Mouse (Mus musculus) hindbrain, embryonic 15.5 days (tissue): Measurements from ENCODE around the gene Ncoa7. TPM values are rescaled to one million over a fixed set of nuclear protein-coding genes. Genes with fewer than 3 reads are reported as not detected.
"Not testable (repeated sequence)": the region's sequence is repeated elsewhere in the genome, so short reads cannot be mapped to it uniquely, and the experiment has no call there.

ENCODE experiments used
- ATAC-seq: fragments of 200-750 bp; cut with Nextera tagmentation; 2 replicates; pipeline ENCODE4 v1.8.0; 2017; ENCODE audit warnings: low read depth, moderate number of reproducible peaks, moderate TSS enrichment; ENCODE audit not compliant: low FRiP score
- H3K27ac ChIP-seq: fragments of 300-500 bp; sonication (generic); replicated peaks from 2 replicates; pipeline ENCODE4 v1.5.1; 2015; ENCODE audit warnings: mild to moderate bottlenecking, inconsistent platforms
- H3K27me3 ChIP-seq: fragments of 300-500 bp; sonication (generic); 2 replicates; pipeline ENCODE4 v1.6.1; 2015; ENCODE audit warnings: control low read depth, inconsistent platforms
- H3K36me3 ChIP-seq: fragments of 300-500 bp; sonication (generic); 2 replicates; pipeline ENCODE4 v1.6.1; 2015; ENCODE audit warnings: control low read depth, inconsistent platforms
- H3K4me1 ChIP-seq: fragments of 300-500 bp; sonication (generic); replicated peaks from 2 replicates; pipeline ENCODE4 v1.6.1; 2015; ENCODE audit warnings: control low read depth, inconsistent platforms
- H3K4me2 ChIP-seq: fragments of 300-500 bp; sonication (generic); 2 replicates; pipeline ENCODE4 v1.6.1; 2015; ENCODE audit warnings: moderate library complexity, mild to moderate bottlenecking, inconsistent platforms
- H3K4me3 ChIP-seq: fragments of 300-500 bp; sonication (generic); 2 replicates; pipeline ENCODE4 v1.5.1; 2015; ENCODE audit warnings: mild to moderate bottlenecking, inconsistent platforms
- H3K9ac ChIP-seq: fragments of 300-500 bp; sonication (generic); 2 replicates; pipeline ENCODE4 v1.6.1; 2015; ENCODE audit warnings: inconsistent platforms
- H3K9me3 ChIP-seq: fragments of 300-500 bp; sonication (generic); 2 replicates; pipeline ENCODE4 v1.6.1; 2016; ENCODE audit warnings: control low read depth, inconsistent platforms
- WGBS: fragments of 180-500 bp; shearing (Covaris S2); methylation state at CpG from one replicate; pipeline ENCODE4 v1.1.7; 2015; 5-methylcytosine and 5-hydroxymethylcytosine counted together
- polyA plus RNA-seq: library from polyadenylated mRNA; unstranded; fragments of >200 nt; fragmentation: Nextera tagmentation; extraction: Ambion mirVana; gene quantifications from 2 replicates; pipeline ENCODE4 v1.2.1, GENCODE M21; 2015

Ncoa7 gene
- polyA plus RNA-seq, 1 experiment from 2014 or later = 18.9 TPM

DNA sequence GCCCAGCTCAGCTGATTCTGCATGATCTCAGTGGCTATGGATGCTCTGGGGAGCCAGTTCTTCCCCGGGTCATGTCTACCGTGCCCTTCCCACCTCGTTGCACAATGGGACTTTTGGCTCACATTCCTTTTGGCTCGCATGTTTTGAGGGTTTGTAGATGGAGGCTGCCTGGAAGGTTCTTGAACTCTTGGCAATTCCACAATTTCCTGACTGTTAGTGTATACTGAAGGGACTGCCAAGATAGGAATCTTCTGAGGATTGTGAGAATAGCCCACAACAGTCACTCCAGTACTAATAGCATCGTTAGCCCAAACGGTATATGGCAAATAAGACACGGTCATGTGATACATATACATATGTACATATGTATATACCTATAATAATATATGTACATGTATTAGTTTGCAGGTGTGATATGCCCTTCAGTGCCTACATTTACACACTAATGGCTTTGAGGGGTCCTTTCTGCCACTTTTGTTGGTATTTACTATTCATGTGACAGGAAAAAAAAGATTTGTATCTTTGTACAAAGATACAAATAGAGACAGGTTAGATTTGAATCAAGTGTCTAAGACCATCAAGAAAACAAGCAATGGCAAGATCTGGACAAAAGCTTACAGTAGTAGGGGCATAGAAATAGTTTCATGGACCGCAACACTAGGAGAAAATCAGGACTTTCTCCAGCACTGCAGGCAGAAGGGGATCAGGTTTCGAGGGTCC is 7.3 kb upstream of the Ncoa7 start:
- Histone ChIP-seq H3K9me3 (no peaks in the 10 kb centered on the region), H3K4me3 (peak overlapping the region; percentile 52), H3K36me3 (no peaks in the 10 kb centered on the region), H3K27me3 (no peaks in the 10 kb centered on the region), H3K4me2 (peak overlapping the region; percentile 52), H3K9ac (peak overlapping the region; percentile 60), H3K27ac (peak overlapping the region; percentile 74), H3K4me1 (0 out of 2 replicates have a peak, but pooled peaks cover 6% of the 10 kb centered on the region)
- ATAC-seq = peak; percentile 71
- WGBS = 32% methylated on average over 9 of the region's 9 CpGs

DNA sequence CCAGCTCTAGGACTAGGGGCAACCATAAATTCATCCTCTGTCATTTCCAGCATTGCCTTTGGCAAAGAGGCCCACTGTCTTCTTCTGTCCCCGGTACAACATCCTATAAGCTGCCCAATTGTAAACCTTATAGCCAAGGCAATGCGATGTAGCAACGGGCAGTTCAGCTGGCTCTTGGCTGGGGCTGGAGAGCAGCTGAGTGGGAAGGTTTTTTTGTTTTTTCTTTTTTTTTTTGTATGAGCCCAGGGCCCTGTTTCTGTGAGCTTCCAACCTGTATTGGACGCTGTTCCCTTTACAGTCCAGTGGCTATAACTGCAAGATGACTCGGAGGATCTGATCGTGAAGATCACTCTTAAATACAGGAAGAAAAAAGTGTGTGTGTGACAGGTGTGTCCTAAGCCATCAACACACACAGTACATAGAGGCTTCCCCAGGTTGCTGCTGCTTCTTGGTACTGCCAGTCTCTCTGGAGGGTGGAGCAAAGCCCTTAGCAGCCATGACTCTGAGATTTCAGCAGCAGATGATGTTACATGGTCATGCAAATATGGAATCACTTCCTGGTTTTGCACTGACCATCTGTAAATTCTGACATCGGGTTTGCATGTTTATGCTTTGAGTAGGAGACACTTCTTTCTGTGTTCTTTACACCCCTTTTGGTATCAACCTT is 594 bp upstream of the Ncoa7 start:
- Histone ChIP-seq H3K4me2 (peak overlapping the region; percentile 59), H3K27me3 (no peaks in the 10 kb centered on the region), H3K4me3 (peak overlapping the region; percentile 75), H3K4me1 (peaks cover 7% of the 10 kb centered on the region), H3K27ac (peak overlapping the region; percentile 97), H3K36me3 (no peaks in the 10 kb centered on the region), H3K9me3 (no peaks in the 10 kb centered on the region), H3K9ac (peak overlapping the region; percentile 89)
- ATAC-seq = peak; percentile 2; the same call in 1 of the 2 replicates
- 31% methylated on average over 7 of the region's 7 CpGs for WGBS

DNA sequence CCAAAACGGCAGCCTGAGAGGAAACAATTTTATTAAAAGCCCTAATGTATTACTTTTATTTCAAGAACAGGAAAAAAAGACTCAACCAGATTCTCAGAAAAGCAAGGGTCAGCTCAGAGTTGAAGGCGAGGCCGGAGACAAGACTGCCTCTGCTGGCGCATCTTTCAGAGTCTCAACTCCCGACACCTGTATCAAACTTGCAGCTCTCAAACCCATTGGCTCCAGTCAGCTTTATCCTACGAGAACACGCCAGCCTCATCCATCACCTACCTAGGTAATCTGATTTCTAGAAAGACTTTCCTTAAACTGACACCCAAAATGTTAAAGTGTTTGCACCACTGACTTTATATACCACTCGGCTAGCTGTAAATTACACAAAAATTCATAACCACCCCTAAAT is 1.1 kb downstream of the Ncoa7 start:
- peak overlapping the region; percentile 59 for H3K4me2 ChIP-seq
- no peak; the same call in 1 of the 2 replicates for ATAC-seq
- 10% methylated on average over 8 of the region's 8 CpGs for WGBS
- no peaks in the 10 kb centered on the region for H3K36me3 ChIP-seq
- H3K4me3 ChIP-seq = peak overlapping the region; percentile 75
- peaks cover 7% of the 10 kb centered on the region for H3K4me1 ChIP-seq
- H3K9me3 ChIP-seq = no peaks in the 10 kb centered on the region
- no peaks in the 10 kb centered on the region for H3K27me3 ChIP-seq
- peak overlapping the region; percentile 89 for H3K9ac ChIP-seq
- peak overlapping the region; percentile 97 for H3K27ac ChIP-seq

DNA sequence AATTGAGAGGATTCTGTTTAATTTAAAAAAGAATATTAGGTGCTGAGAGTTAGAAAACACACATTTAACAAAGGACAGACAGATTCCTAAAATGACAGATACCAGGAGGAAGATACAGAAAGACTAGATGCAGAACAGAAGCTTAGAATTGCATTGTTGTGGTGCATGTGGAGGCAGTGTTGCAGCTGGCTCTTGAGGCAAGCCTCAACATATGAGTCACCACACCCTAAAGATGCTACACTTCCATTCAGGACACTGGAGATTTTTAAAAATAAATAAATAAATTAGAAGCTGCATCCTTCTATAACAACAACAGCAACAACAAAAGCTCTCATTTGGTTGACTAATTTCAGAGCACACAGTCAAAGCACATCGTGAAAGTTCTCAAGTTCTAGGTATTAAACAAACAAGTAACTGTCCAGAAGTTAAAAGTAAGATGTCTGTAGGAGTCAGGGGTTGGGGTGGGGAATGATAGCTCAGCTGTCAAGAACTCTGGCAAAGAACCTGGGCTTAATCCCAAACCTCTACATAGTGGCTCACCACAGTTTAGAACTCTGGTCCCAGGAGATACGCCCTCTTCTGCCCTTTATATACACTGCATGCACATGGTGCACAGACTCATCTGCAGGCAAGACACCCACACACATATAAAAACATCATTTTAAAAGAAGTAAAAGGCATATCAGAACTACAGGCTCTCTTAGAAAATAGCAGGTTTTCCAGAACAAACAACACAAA is 3.2 kb downstream of the Ncoa7 start:
- Histone ChIP-seq H3K27me3 (no peaks in the 10 kb centered on the region), H3K36me3 (peaks cover 7% of the 10 kb centered on the region), H3K4me2 (no peak overlapping the region), H3K27ac (no peak overlapping the region), H3K9me3 (no peaks in the 10 kb centered on the region), H3K4me1 (peaks cover 7% of the 10 kb centered on the region), H3K4me3 (no peak overlapping the region), H3K9ac (no peak overlapping the region)
- WGBS = 96% methylated on average over 2 of the region's 2 CpGs
- no peak for ATAC-seq

DNA sequence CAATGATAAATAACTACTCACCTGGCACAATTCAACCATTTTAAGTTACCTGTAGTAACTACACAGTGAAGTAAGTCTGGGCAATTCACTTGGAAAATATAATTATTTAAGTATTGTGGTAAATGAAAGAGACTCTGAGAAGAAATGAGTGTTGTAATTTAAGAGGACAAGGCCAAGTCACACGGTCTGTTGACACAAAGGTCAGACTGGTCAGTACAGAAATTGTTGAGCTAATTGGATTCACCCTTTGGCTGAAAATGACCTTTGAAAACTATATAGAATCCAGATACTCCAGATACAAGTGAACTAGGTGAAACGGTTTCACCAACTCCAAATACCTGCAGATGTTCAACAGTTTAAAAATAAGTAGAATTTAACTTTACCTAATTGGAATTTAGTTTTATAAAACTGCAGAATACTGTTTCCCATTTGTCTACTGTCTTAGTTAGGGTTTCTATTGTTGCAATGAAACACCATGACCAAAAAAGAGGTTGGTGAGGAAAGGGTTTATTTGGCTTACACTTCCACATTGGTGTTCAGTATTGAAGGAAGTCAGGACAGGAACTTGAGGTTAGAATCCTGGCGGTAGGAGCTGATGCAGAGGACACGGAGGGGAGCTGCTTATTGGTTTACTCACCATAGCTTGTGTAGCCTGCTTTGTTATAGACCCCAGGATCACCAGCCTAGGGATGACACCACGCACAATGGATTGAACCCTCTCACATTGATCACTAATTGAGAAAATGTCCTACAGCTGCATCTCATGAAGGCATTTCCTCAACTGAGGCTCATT is 6.5 kb downstream of the Ncoa7 start:
- Histone ChIP-seq H3K36me3 (peaks cover 7% of the 10 kb centered on the region), H3K27ac (no peak overlapping the region), H3K9ac (no peak overlapping the region), H3K9me3 (0 out of 2 replicates have a peak, but pooled peaks cover 6% of the 10 kb centered on the region), H3K4me1 (no peaks in the 10 kb centered on the region; the same call in 1 of the 2 replicates), H3K27me3 (no peaks in the 10 kb centered on the region), H3K4me3 (no peak overlapping the region), H3K4me2 (no peak overlapping the region)
- 89% methylated on average over 5 of the region's 5 CpGs for WGBS
- ATAC-seq = no peak

DNA sequence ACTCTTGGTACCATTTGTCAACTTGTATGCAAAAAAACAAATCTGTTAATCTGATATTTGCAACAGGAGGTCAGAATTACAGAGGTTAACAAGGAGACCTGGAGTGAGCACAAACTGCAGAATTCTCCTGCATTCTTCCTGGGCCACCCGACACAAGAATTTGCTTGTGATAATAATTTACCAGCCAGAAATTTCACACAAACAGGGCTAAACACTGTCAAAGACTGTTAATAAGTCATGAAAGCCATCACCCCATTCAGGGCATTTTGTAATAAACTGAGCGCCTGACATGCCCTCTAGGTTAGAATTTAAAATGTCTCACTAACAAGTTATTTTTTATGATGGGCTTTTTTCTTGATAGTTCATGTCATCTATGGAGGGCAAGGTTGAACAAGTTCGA is 12.1 kb downstream of the Ncoa7 start:
- no peak overlapping the region for H3K4me2 ChIP-seq
- no peaks in the 10 kb centered on the region for H3K27me3 ChIP-seq
- no peak overlapping the region for H3K27ac ChIP-seq
- H3K4me3 ChIP-seq = no peak overlapping the region
- H3K9me3 ChIP-seq = 0 out of 2 replicates have a peak, but pooled peaks cover 6% of the 10 kb centered on the region
- H3K9ac ChIP-seq = no peak overlapping the region
- no peak for ATAC-seq
- no peaks in the 10 kb centered on the region for H3K4me1 ChIP-seq
- H3K36me3 ChIP-seq = peaks cover 4% of the 10 kb centered on the region
- WGBS = 93% methylated on average over 3 of the region's 3 CpGs

DNA sequence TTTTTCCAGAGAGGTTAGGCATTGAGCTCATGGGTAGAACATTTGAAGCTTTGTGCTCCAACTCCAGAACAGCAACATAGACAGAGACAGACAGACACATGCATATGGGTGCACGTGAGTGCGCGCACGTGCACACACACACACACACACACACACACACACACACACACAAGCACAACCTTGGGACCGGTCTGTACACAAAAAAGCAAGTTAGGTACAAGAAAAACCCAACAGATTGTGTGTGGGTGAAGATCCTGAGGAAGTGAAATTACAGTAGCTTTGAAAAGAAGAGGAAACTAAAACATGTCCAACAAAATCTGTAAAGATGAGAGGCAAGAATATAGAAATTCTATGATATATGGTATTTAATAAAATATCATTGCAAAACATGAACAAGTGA is 13.6 kb downstream of the Ncoa7 start:
- Histone ChIP-seq H3K9me3 (0 out of 2 replicates have a peak, but pooled peaks cover 4% of the 10 kb centered on the region), H3K4me2 (no peak overlapping the region), H3K36me3 (no peaks in the 10 kb centered on the region), H3K9ac (no peak overlapping the region), H3K27me3 (no peaks in the 10 kb centered on the region), H3K4me1 (no peaks in the 10 kb centered on the region), H3K27ac (no peak overlapping the region), H3K4me3 (no peak overlapping the region)
- no peak for ATAC-seq
- 97% methylated on average over 5 of the region's 5 CpGs for WGBS

DNA sequence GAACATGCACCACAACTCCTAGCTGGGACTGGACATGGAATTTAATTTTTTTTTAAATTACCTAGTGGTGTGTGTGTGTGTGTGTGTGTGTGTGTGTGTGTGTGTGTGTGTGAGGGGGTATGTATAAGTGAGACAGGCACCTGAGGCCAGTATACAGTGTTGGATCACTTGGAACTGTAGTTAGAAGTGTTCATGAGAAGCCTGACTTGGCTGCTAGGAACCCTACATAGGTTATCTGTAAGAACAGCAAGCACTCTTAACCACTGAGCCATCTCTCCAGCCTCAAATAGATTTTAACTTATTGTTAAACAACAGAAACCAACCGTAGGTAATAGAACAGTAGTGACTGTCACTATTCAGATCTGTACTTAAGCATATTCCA is 14.8 kb downstream of the Ncoa7 start:
- Histone ChIP-seq H3K4me3 (no peak overlapping the region), H3K9ac (no peak overlapping the region), H3K9me3 (no peaks in the 10 kb centered on the region), H3K27me3 (no peaks in the 10 kb centered on the region), H3K4me2 (no peak overlapping the region), H3K4me1 (no peaks in the 10 kb centered on the region), H3K36me3 (no peaks in the 10 kb centered on the region), H3K27ac (no peak overlapping the region)
- ATAC-seq = no peak
- WGBS = 98% methylated on average over 1 of the region's 1 CpGs

DNA sequence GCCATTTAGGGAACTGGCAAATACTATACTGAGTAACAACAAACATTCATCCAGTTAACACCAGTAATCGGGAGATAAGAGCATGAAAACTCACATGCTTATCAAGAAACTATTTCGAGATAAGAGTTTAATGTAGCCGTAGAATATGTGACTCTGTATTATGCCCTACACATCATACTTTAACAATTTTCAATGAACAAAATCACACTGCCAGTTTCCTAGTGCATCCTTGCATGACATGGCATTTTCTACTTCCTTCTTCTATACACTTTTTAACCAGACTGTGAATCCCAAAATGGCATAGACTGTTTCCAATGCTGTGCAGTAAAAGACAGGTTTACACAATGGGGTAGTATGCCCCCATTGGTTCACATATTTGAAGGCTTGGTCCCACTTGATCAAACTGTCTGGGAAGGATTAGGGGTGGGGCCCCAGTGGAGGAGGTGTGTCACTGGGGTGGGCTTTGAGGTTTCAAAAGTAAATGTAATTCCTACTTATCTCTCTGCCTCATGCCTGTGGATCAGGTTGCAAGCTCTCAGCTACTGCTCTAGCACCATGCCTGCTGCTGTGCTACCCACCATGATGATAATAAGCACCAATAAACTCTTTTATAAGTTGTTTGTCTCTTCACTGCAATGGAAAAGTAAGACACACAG is 15.3 kb downstream of the Ncoa7 start:
- 94% methylated on average over 3 of the region's 3 CpGs for WGBS
- Histone ChIP-seq H3K4me2 (no peak overlapping the region), H3K9me3 (no peaks in the 10 kb centered on the region), H3K27me3 (no peaks in the 10 kb centered on the region), H3K4me1 (no peaks in the 10 kb centered on the region), H3K9ac (no peak overlapping the region), H3K27ac (no peak overlapping the region), H3K4me3 (no peak overlapping the region), H3K36me3 (no peaks in the 10 kb centered on the region)
- no peak for ATAC-seq

DNA sequence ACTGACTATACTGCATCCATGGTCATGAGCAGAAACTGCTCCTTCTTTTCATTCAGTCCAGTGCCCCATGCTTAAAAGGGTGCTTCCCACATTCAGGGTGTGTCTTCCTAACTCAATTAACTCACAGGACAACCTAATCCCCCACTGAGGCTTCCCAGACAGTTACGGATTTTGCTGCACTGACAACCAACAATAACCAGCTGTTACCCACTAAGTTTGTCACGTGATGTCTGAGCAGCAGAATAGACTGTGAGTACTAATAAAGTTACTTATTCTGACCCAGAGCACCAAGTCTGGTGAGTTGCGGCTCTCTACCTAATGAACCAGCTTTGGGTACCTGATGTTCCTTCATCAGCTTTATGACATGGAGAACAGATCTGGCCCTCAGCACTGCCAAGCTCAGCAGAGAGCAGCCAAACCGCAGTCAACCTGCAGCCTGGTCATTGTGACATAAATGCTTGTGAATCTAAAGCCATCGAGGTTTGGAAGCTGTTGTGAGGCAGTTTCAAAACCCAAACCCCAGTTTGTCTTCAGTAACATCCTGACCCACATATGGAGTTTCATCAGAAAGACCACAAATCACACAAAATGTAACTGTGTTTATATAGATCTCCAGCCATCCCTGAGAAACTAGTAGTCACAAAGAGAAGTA is 16.9 kb downstream of the Ncoa7 start:
- no peak overlapping the region for H3K9ac ChIP-seq
- H3K4me3 ChIP-seq = no peak overlapping the region
- no peak for ATAC-seq
- no peak overlapping the region for H3K27ac ChIP-seq
- H3K36me3 ChIP-seq = no peaks in the 10 kb centered on the region
- 91% methylated on average over 5 of the region's 5 CpGs for WGBS
- no peaks in the 10 kb centered on the region for H3K9me3 ChIP-seq
- H3K4me2 ChIP-seq = no peak overlapping the region
- H3K27me3 ChIP-seq = no peaks in the 10 kb centered on the region
- no peaks in the 10 kb centered on the region for H3K4me1 ChIP-seq

DNA sequence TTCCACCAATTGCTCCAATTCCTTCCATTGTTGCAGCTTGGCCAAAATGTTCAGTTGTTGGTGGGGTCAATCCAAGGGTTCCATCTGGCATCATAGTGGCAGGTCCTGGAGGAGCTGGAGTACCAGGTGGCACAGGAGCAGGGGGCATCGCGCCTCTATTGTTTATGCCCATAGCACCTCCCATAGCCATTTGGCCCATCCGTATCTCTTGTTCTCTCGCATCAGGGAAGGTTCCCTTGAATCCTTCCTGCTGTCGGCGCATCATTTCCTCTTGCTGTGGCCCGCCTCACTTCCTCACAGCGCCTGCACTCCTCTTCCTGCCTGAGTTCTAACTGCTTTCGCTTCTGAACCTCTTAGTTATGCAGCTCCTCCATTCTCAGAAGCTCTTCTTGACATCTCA is 22.2 kb downstream of the Ncoa7 start:
- 96% methylated on average over 9 of the region's 9 CpGs for WGBS
- not testable (repeated sequence) for H3K9ac ChIP-seq

More for the DNA sequence above, 22.2 kb downstream of the Ncoa7 start:
- H3K9me3 ChIP-seq, H3K4me2 ChIP-seq, H3K27ac ChIP-seq, H3K27me3 ChIP-seq, ATAC-seq, H3K4me3 ChIP-seq, H3K36me3 ChIP-seq, H3K4me1 ChIP-seq: not testable (repeated sequence)
